Mouse (Mus musculus) olfactory bulb, adult 2 months (tissue): Measurements from ENCODE around the gene Tmem232.

Source experiments
- CTCF ChIP-seq: fragments of 200-500 bp; IDR thresholded peaks from 2 replicates; pipeline ENCODE4 v1.5.1; 2012; ENCODE audit warnings: low read depth, mild to moderate bottlenecking, low read length, moderate library complexity; ENCODE audit not compliant: insufficient read depth
- POLR2A ChIP-seq: fragments of 200-500 bp; IDR thresholded peaks from 2 replicates; pipeline ENCODE4 v1.6.1; 2012; ENCODE audit warnings: mild to moderate bottlenecking, low read depth, low read length, moderate library complexity; ENCODE audit not compliant: insufficient read depth

GRCm38 (mm10) chr17:65484654-65485053 lies 55.9 kb downstream of the Tmem232 start:
- TF ChIP-seq CTCF (no peak), POLR2A (no peak)
